Mouse (Mus musculus) adrenal gland, postnatal 36 days (tissue): ENCODE measurements at regions not wholly inside any gene's neighbourhood (a gene's known extent, or its start where the extent isn't known, plus 50 kb on each side); places are given as distances from the start of the nearest gene placed in this dataset.

Experiments used
- DNase-seq, 2 experiments: peaks; one replicate each; pipeline ENCODE4 v3.0.0; 2021; ENCODE audit warnings: mixed read lengths in 1 of 2

- DNase-seq: no peak
Observed at GRCm38 (mm10) chr2:21129621-21130020, 75.5 kb downstream of the Enkur start.

- DNase-seq: no peak
Observed at GRCm38 (mm10) chr2:21126531-21126930, 78.6 kb downstream of the Enkur start.

- DNase-seq: no peak
Observed at GRCm38 (mm10) chr2:21122421-21122820, 82.7 kb downstream of the Enkur start.

GRCm38 (mm10) chr2:21121663-21122062 is 83.5 kb downstream of the Enkur start:
- no peak for DNase-seq

GRCm38 (mm10) chr2:21116817-21117216 is 88.3 kb downstream of the Enkur start:
- no peak for DNase-seq

- DNase-seq: peak; percentile 26 to 40
Observed at GRCm38 (mm10) chr2:21111527-21111926, 93.6 kb downstream of the Enkur start.

GRCm38 (mm10) chr2:21100248-21100808 is 104.8 kb downstream of the Enkur start:
- no peak for DNase-seq

- no peak for DNase-seq
Observed at GRCm38 (mm10) chr2:21091058-21091971, 113.8 kb downstream of the Enkur start.

- DNase-seq: no peak
Observed at GRCm38 (mm10) chr2:21085517-21085916, 116.8 kb upstream of the Arhgap21 start.

- no peak for DNase-seq
Observed at GRCm38 (mm10) chr2:21067292-21067850, 98.7 kb upstream of the Arhgap21 start.

- DNase-seq: no peak
Observed at GRCm38 (mm10) chr2:21060347-21060650, 91.6 kb upstream of the Arhgap21 start.

GRCm38 (mm10) chr2:21059618-21060346 is 91.1 kb upstream of the Arhgap21 start:
- DNase-seq: no peak

GRCm38 (mm10) chr2:21058940-21059339 is 90.3 kb upstream of the Arhgap21 start:
- no peak for DNase-seq

- DNase-seq: no peak
Observed at GRCm38 (mm10) chr2:21056450-21057210, 87.9 kb upstream of the Arhgap21 start.

GRCm38 (mm10) chr2:21055416-21055815 is 86.7 kb upstream of the Arhgap21 start:
- DNase-seq: no peak

GRCm38 (mm10) chr2:21054325-21055082 is 85.8 kb upstream of the Arhgap21 start:
- DNase-seq: peak in 1 of 2 experiments; percentile 4

- no peak for DNase-seq
Observed at GRCm38 (mm10) chr2:21053596-21053995, 84.9 kb upstream of the Arhgap21 start.

GRCm38 (mm10) chr2:21048996-21049395 is 80.3 kb upstream of the Arhgap21 start:
- DNase-seq: no peak

GRCm38 (mm10) chr2:21048226-21048625 is 79.5 kb upstream of the Arhgap21 start:
- no peak for DNase-seq

GRCm38 (mm10) chr2:21046503-21047116 is 77.9 kb upstream of the Arhgap21 start:
- DNase-seq: no peak

GRCm38 (mm10) chr2:21044781-21045180 is 76.1 kb upstream of the Arhgap21 start:
- DNase-seq: no peak
